Mouse (Mus musculus) intestine, embryonic 16.5 days (tissue): ENCODE measurements at regions not wholly inside any gene's neighbourhood (a gene's known extent, or its start where the extent isn't known, plus 50 kb on each side); places are given as distances from the start of the nearest gene placed in this dataset.
A peak's percentile ranks its signal among the peaks of the same experiment; 100 is the strongest.

ENCODE experiments used
- ATAC-seq: fragments of 200-750 bp; cut with Nextera tagmentation; 2 replicates; pipeline ENCODE4 v1.8.0; 2017; ENCODE audit warnings: moderate TSS enrichment, moderate library complexity
- H3K27ac ChIP-seq: fragments of 300-500 bp; sonication (generic); 2 replicates; pipeline ENCODE4 v1.5.1; 2014; ENCODE audit warnings: mild to moderate bottlenecking, low read length
- H3K27me3 ChIP-seq: fragments of 300-500 bp; sonication (generic); replicated peaks from 2 replicates; pipeline ENCODE4 v1.6.1; 2014; ENCODE audit warnings: low read length, control low read depth, mixed read lengths; ENCODE audit not compliant: control insufficient read depth, insufficient read depth
- H3K36me3 ChIP-seq: fragments of 300-500 bp; sonication (generic); 2 replicates; pipeline ENCODE4 v1.6.1; 2014; ENCODE audit warnings: low read length, control low read depth; ENCODE audit not compliant: control insufficient read depth, insufficient read depth
- H3K4me1 ChIP-seq: fragments of 300-500 bp; sonication (generic); 2 replicates; pipeline ENCODE4 v1.6.1; 2014; ENCODE audit warnings: low read length, control low read depth, mixed read lengths; ENCODE audit not compliant: control insufficient read depth, insufficient read depth
- H3K4me2 ChIP-seq: fragments of 300-500 bp; sonication (generic); 2 replicates; pipeline ENCODE4 v1.6.1; 2014; ENCODE audit warnings: low read depth, low read length, control low read depth
- H3K4me3 ChIP-seq: fragments of 300-500 bp; sonication (generic); 2 replicates; pipeline ENCODE4 v1.5.1; 2014; ENCODE audit warnings: mild to moderate bottlenecking, low read length
- H3K9ac ChIP-seq: fragments of 300-500 bp; sonication (generic); 2 replicates; pipeline ENCODE4 v1.6.1; 2014; ENCODE audit warnings: low read depth, low read length
- H3K9me3 ChIP-seq: fragments of 300-500 bp; sonication (generic); 2 replicates; pipeline ENCODE4 v1.6.1; 2016; ENCODE audit warnings: low read length, control low read depth; ENCODE audit not compliant: control insufficient read depth
- WGBS: fragments of 180-500 bp; shearing (Covaris S2); extraction: QIAGEN DNeasy Blood & Tissue Kit; methylation state at CpG from one replicate; pipeline ENCODE4 v1.1.7; 2014; 5-methylcytosine and 5-hydroxymethylcytosine counted together

DNA sequence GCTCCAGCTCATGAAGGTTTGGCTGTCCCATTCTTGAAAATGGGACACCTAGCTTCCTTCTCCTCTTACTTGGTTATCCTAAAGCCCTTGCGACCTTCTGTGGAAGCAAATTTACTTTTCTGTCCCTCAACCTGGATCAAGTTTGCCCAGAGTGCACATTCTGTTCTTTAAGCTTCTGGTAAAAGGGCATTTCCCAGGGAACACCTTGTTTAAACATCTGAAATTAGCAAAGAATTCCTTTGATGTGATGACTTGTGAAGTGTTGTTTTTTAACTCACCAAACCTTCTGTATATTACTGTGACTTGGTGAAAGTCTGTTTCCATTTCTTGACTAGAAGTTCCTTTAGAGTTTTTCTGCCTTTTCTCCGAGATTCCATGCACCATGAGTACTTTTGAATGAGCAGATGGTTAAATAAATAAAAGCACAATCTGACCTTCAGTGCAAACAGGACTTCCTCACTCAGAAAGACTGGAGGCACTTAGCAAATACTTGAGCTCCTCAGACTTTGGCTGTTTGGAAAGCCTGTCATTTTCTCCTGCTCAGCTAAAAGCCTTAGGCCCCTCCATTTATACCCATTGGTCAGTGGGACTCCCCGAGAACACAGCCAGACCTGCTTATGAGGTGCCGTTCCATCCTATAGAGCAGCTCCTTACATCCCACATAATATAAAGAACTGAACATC is 69.3 kb upstream of the Rprm start:
- Histone ChIP-seq H3K9ac (no peak overlapping the region), H3K9me3 (no peaks in the 10 kb centered on the region), H3K4me1 (no peaks in the 10 kb centered on the region), H3K27ac (no peak overlapping the region), H3K36me3 (no peaks in the 10 kb centered on the region), H3K4me2 (no peak overlapping the region), H3K4me3 (no peak overlapping the region), H3K27me3 (no peaks in the 10 kb centered on the region)
- WGBS, result 52% methylated on average over 4 of the region's 4 CpGs
- no peak for ATAC-seq

GRCm38 (mm10) chr2:54158689-54159630 is 73.6 kb upstream of the Rprm start:
- Histone ChIP-seq H3K9ac (no peak overlapping the region), H3K4me3 (no peak overlapping the region), H3K4me1 (no peaks in the 10 kb centered on the region), H3K9me3 (no peaks in the 10 kb centered on the region), H3K36me3 (no peaks in the 10 kb centered on the region), H3K4me2 (no peak overlapping the region), H3K27ac (no peak overlapping the region), H3K27me3 (no peaks in the 10 kb centered on the region)
- no peak for ATAC-seq
- 57% methylated on average over 8 of the region's 8 CpGs for WGBS

DNA sequence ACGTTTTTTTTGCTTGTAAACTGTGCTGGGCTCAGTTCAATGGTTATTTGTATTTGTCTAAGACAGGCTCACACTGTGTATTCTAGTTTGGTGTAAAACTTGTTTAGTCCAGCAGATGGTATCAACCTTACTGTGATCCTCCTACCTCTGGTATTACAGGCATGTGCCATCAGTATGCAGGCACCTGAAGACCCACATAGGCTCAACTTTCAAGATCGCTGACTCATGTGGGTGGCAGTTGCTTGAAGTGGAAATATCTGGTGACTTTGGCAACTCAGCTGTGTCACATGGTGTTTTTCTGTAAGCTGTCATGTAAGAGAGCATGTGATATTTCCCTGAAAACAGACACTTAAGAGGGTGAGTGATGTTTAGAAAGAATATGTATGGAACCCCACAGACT is 92.2 kb upstream of the Rprm start:
- H3K4me2 ChIP-seq, result no peak overlapping the region
- H3K27me3 ChIP-seq, result no peaks in the 10 kb centered on the region
- H3K9ac ChIP-seq, result no peak overlapping the region
- no peaks in the 10 kb centered on the region for H3K4me1 ChIP-seq
- H3K4me3 ChIP-seq, result no peak overlapping the region
- no peak overlapping the region for H3K27ac ChIP-seq
- no peaks in the 10 kb centered on the region for H3K9me3 ChIP-seq
- no peak for ATAC-seq
- H3K36me3 ChIP-seq, result no peaks in the 10 kb centered on the region
- 69% methylated on average over 2 of the region's 2 CpGs for WGBS

DNA sequence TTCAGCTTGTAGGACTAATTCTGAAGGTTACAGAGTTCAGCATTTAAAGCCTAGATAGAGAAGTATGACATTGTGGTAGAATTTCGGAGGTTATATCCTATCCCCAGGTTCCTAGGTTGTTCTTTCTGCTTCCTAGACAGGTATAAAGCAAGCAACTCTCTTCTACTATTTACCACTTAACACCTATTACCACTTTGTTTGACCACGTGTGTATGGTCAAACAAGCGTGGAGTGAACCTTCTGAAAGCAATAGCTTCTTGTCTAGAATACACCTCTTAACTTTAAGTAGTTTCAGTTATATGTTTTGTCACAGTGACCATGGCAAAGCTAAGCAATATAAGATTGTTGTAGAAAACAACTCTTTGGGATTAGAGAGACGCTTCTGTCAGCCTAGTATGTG is 105.5 kb upstream of the Rprm start:
- H3K4me3 ChIP-seq, result no peak overlapping the region
- no peaks in the 10 kb centered on the region for H3K4me1 ChIP-seq
- WGBS, result 73% methylated on average over 4 of the region's 4 CpGs
- no peak overlapping the region for H3K27ac ChIP-seq
- H3K27me3 ChIP-seq, result no peaks in the 10 kb centered on the region
- no peak overlapping the region for H3K4me2 ChIP-seq
- no peak overlapping the region for H3K9ac ChIP-seq
- no peaks in the 10 kb centered on the region for H3K9me3 ChIP-seq
- no peaks in the 10 kb centered on the region for H3K36me3 ChIP-seq
- ATAC-seq, result no peak

- no peaks in the 10 kb centered on the region for H3K27me3 ChIP-seq
- no peaks in the 10 kb centered on the region for H3K4me1 ChIP-seq
- H3K9ac ChIP-seq, result no peak overlapping the region
- H3K9me3 ChIP-seq, result no peaks in the 10 kb centered on the region
- H3K27ac ChIP-seq, result no peak overlapping the region
- H3K36me3 ChIP-seq, result no peaks in the 10 kb centered on the region
- no peak overlapping the region for H3K4me3 ChIP-seq
- no peak overlapping the region for H3K4me2 ChIP-seq
- no peak for ATAC-seq
Observed at GRCm38 (mm10) chr2:54198343-54198742, 113.0 kb upstream of the Rprm start.

DNA sequence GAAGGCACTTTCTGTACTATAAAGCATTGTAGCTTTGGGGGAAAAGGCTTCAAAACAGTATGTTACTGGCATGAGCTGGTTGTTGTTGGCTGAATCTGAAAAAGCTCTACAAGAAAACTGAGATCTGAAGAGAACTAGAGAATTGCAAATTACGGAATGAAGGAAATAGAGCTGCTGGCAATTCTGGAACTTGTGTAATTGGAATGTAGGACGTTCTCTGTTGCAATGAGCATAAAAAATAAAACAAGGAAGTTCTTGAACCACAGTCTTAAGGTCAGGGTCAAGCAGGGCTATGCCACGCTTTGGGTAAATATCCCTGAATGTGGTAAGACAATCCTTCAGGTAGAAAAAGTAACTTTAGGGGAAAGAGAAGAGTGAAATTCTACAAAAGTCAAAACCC is 130.2 kb upstream of the Rprm start:
- Histone ChIP-seq H3K27me3 (no peaks in the 10 kb centered on the region), H3K4me3 (no peak overlapping the region), H3K27ac (no peak overlapping the region), H3K9me3 (no peaks in the 10 kb centered on the region), H3K4me2 (no peak overlapping the region), H3K36me3 (no peaks in the 10 kb centered on the region), H3K9ac (no peak overlapping the region), H3K4me1 (no peaks in the 10 kb centered on the region)
- 75% methylated on average over 3 of the region's 3 CpGs for WGBS
- ATAC-seq, result no peak

GRCm38 (mm10) chr2:54228613-54229012 is 143.3 kb upstream of the Rprm start:
- Histone ChIP-seq H3K27me3 (no peaks in the 10 kb centered on the region), H3K9me3 (no peaks in the 10 kb centered on the region), H3K27ac (no peak overlapping the region), H3K4me1 (no peaks in the 10 kb centered on the region), H3K36me3 (no peaks in the 10 kb centered on the region), H3K4me3 (no peak overlapping the region), H3K4me2 (no peak overlapping the region), H3K9ac (no peak overlapping the region)
- ATAC-seq, result no peak

GRCm38 (mm10) chr2:54229016-54229415 is 143.7 kb upstream of the Rprm start:
- Histone ChIP-seq H3K27me3 (no peaks in the 10 kb centered on the region), H3K9ac (no peak overlapping the region)
- WGBS, result 71% methylated on average over 1 of the region's 1 CpGs

GRCm38 (mm10) chr2:54236760-54237159 is 151.4 kb upstream of the Rprm start:
- H3K9ac ChIP-seq, result no peak overlapping the region
- no peaks in the 10 kb centered on the region for H3K27me3 ChIP-seq
- no peak overlapping the region for H3K4me2 ChIP-seq
- no peaks in the 10 kb centered on the region for H3K36me3 ChIP-seq
- WGBS, result 56% methylated on average over 1 of the region's 1 CpGs
- no peaks in the 10 kb centered on the region for H3K9me3 ChIP-seq
- H3K4me1 ChIP-seq, result no peaks in the 10 kb centered on the region
- no peak overlapping the region for H3K27ac ChIP-seq
- no peak overlapping the region for H3K4me3 ChIP-seq
- peak; percentile 67 for ATAC-seq

More at GRCm38 (mm10) chr2:54229016-54229415, 143.7 kb upstream of the Rprm start:
- H3K4me1 ChIP-seq, result no peaks in the 10 kb centered on the region
- no peak overlapping the region for H3K4me2 ChIP-seq
- no peaks in the 10 kb centered on the region for H3K36me3 ChIP-seq
- ATAC-seq, result no peak
- H3K27ac ChIP-seq, result no peak overlapping the region
- no peak overlapping the region for H3K4me3 ChIP-seq
- H3K9me3 ChIP-seq, result no peaks in the 10 kb centered on the region
